Mouse (Mus musculus): ENCODE data around the gene Zmynd19. TPM values are rescaled to one million over a fixed set of nuclear protein-coding genes. Genes with fewer than 3 reads are reported as not detected.

The Zmynd19 gene
- total RNA-seq, 1 experiment from 2014 or later, result 55.5 TPM

DNA sequence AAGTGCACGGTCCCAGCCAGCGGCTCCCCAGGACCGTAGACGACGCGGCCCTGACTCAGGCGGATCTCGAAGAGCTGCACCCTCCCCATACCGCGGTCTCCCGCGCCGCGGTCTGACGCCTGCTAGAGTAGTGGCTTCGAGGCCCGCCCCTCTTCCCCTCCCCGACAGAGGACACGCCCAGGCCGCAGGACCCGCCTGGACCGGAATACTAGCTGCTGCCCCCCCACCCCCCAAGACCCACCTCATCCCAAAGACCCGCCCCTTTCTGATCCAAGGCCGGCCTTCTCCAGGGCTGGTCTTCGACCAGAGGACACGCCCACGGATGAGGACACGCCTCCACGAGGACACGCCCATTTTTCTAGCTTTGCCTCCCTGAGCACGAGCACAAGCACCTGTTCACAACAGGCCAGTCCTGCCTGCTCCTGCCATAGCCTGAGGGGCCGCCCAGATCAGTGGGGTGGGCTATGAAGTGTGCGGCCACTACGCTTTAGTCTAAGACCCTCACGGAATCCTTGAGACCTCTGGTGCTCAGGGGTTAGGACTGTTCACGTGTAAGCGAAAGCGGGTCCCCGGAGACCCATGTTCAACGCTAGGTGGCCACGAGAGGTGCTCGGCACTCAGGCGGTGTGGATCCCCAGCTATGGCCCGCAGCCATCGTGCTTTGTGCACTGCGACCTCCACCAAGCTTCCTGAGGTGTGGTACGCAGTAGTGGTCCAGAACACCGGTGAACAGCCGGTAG lies 14.4 kb upstream of the Zmynd19 start, which contains the start of gene Arrdc1:
Gene Arrdc1 (minus strand): TSS at position 196 of the 740 bp plus-strand sequence.
- peak; percentile 84 for ATAC-seq (replicated peaks; ENCODE audit: low read depth, poor library complexity, severe bottlenecking)

DNA sequence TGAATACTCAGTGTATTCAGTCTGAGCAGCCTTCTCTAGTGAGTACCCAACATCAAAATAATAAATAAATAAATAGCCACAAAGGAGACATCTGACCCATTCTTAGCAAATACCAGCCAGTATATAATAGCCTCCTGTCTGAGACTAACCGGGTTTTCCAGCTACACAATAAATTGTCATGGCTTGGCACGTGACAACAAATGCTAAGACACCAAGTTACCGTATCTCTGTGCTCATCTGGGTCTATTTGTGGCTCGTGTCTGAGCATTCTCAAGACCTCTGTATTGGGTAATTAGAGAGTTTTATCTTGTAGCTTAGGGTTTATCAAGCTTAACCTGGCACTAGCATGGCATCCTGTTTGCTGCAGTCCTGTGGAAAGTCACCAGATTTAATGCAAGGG lies 7.5 kb upstream of the Zmynd19 start:
- ATAC-seq (replicated peaks; ENCODE audit: low read depth, poor library complexity, severe bottlenecking), result no peak

GRCm38 (mm10) chr2:24944304-24944703 lies 5.3 kb upstream of the Zmynd19 start:
- ATAC-seq (replicated peaks; ENCODE audit: low read depth, poor library complexity, severe bottlenecking), result peak; percentile 88

DNA sequence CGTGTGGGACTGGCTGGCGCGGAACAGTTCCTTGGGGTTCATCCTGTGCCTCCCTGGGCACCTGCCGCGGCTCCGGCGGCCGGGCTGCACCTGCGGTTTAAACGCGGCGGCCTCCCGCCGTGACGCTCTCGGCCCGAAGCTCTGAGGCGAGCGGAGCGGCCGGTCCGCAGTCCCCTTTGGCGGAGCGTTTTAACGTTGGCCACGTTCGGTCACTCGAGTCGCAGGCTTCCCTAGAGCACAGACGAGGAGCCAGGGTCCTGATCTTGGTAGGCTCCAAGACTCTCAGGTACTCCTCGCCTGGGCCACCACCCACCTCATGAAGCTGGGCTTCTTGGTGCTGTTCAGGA lies 570 bp downstream of the Zmynd19 start:
- 0 out of 2 replicates have a peak, but pooled peaks have one; percentile 0 for ATAC-seq (replicated peaks; ENCODE audit: low read depth, poor library complexity, severe bottlenecking)

GRCm38 (mm10) chr2:24952537-24953055 lies 3.0 kb downstream of the Zmynd19 start:
- no peak for ATAC-seq (replicated peaks; ENCODE audit: low read depth, poor library complexity, severe bottlenecking)

- ATAC-seq (replicated peaks; ENCODE audit: low read depth, poor library complexity, severe bottlenecking), result no peak
Observed at GRCm38 (mm10) chr2:24960910-24961309, 11.3 kb downstream of the Zmynd19 start.

- peak; percentile 100 for ATAC-seq (replicated peaks; ENCODE audit: low read depth, poor library complexity, severe bottlenecking)
Observed at GRCm38 (mm10) chr2:24962304-24963000, 12.9 kb downstream of the Zmynd19 start, which contains the start of gene Dph7. TSS of gene Dph7 (plus strand) at chr2:24962400.

- ATAC-seq (replicated peaks; ENCODE audit: low read depth, poor library complexity, severe bottlenecking), result no peak
Observed at GRCm38 (mm10) chr2:24970386-24970785, 20.8 kb downstream of the Zmynd19 start.

GRCm38 (mm10) chr2:24974452-24974851 lies 24.9 kb downstream of the Zmynd19 start:
- ATAC-seq (replicated peaks; ENCODE audit: low read depth, poor library complexity, severe bottlenecking), result peak; percentile 11

DNA sequence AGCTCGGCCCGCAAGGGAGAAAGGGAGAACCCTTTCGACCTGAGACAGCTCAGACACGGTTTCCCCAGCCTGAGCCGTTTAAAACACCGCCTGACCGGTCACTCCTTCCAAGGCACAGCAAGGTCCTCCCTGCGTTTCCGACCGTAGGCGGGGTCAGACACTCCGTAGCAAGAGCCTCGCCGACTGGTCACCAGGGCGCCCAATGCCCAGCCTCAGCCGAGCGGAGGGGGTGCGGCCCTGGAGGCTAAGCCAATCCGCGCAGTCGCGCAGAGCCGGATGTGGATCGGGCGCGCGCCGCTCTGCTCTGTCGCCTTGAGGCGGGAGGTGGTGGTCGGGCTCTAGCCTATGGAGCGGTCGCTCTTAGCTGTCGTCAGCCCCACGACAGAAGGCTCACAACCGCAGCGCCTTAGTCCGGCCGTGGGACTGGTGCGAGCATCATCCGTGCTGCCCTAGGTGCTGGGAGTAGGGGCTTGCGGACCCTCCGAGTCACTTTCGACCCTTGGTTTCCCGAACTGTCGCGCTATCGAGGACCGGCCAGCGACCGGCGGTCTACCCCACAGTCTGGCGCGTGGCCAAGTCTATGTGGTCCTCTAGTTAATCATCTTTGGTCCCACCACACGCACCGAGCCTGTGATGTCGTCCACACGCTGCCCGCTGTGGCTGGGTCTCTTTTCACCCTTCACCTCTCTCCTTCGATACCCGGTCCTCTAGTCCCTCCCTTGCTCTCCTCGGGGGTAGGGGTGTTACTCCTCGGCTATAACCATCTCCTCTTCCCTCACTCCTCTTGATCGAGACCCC lies 25.5 kb downstream of the Zmynd19 start, which contains the start of gene Mrpl41:
Gene Mrpl41 (minus strand): TSS at position 193 of the 798 bp plus-strand sequence.
- peak; percentile 81 for ATAC-seq (replicated peaks; ENCODE audit: low read depth, poor library complexity, severe bottlenecking)

GRCm38 (mm10) chr2:24975704-24976297 lies 26.2 kb downstream of the Zmynd19 start, which contains the start of gene Pnpla7:
TSS of gene Pnpla7 (plus strand) at chr2:24976033.
- ATAC-seq (replicated peaks; ENCODE audit: low read depth, poor library complexity, severe bottlenecking), result peak; percentile 71

- ATAC-seq (replicated peaks; ENCODE audit: low read depth, poor library complexity, severe bottlenecking), result no peak
Observed at GRCm38 (mm10) chr2:24976960-24977359, 27.4 kb downstream of the Zmynd19 start.

DNA sequence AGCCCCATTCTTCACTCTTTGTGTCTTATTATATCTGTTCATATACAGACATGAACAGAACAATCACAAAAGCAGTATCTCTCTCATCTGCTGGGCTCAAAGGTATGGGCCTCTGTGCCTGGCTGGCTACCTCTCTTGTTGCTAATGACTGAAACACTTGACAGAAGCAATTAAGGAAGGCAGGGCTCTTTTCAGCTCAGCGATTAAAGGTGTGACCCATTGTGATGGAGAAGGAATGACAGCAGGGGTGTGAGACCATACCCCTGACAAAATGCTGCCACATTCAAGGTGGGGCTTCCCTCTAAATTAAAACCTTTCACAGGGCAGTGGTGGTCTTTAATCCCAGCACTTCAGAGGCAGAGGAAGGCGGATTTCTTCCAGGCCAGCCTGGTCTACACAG lies 38.2 kb downstream of the Zmynd19 start:
- ATAC-seq (replicated peaks; ENCODE audit: low read depth, poor library complexity, severe bottlenecking), result no peak

DNA sequence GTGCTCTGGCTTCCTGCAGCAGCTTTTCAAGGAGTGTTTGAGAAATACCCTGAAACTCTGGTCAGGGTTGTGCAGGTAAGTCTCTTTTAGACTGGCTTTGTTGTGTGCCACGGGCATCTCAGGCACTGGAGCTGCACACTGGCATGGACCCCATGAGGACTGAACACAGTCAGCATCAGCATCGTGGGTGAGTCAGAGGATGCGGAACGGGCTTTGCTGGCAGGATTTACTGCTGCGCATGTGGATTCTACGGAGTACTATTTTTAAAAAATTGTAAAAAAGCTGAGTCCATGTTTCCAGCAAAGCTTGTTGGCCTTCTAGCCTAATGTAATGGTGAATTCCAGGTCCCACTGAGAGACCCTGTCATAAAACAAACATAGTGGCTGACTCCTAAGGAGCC lies 45.7 kb downstream of the Zmynd19 start:
- no peak for ATAC-seq (replicated peaks; ENCODE audit: low read depth, poor library complexity, severe bottlenecking)

DNA sequence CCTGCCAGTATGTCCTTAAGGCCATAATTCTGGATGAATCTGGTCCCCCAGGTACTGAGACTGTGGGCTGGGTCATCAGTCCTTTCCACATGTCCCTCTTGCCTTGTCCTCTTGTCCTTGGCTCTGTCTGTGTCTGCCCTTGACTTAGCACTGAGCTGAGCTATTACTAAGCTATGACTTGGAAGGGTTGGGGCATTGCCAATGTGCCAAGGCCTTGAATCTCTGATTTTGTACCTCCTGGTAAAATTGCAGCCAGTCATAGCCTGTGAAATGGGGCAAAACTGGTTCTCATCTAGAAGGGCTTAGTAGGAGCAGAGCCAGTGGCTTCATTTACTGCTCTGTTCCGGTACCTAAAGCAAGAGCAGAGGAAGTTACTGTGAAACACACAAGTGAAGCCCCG lies 46.9 kb downstream of the Zmynd19 start:
- ATAC-seq (replicated peaks; ENCODE audit: low read depth, poor library complexity, severe bottlenecking), result no peak

- peak; percentile 58 for ATAC-seq (replicated peaks; ENCODE audit: low read depth, poor library complexity, severe bottlenecking)
Observed at GRCm38 (mm10) chr2:25000544-25001235, 51.1 kb downstream of the Zmynd19 start.

- no peak for ATAC-seq (replicated peaks; ENCODE audit: low read depth, poor library complexity, severe bottlenecking)
Observed at GRCm38 (mm10) chr2:25003946-25004786, 54.6 kb downstream of the Zmynd19 start.

GRCm38 (mm10) chr2:25006767-25007166 lies 57.2 kb downstream of the Zmynd19 start:
- no peak for ATAC-seq (replicated peaks; ENCODE audit: low read depth, poor library complexity, severe bottlenecking)

Data from common myeloid progenitor, adult 5-6 weeks (primary cell).